Mouse (Mus musculus) lung, adult 2 months (tissue): Measurements from ENCODE around the gene Mtus2. TPM values are rescaled to one million over a fixed set of nuclear protein-coding genes. Genes with fewer than 3 reads are reported as not detected.

Experiments used
- DNase-seq: peaks from one replicate; pipeline ENCODE4 v3.0.0; 2022
- H3K4me1 ChIP-seq: fragments of 200-500 bp; 2 replicates; pipeline ENCODE4 v1.6.1; 2011; ENCODE audit warnings: low read length; ENCODE audit not compliant: control insufficient read depth, insufficient read depth
- H3K4me3 ChIP-seq: fragments of 200-500 bp; replicated peaks from 2 replicates; pipeline ENCODE3; 2011; ENCODE audit warnings: low read depth, mild to moderate bottlenecking, control low read depth, low read length; ENCODE audit errors: extremely low read depth
- CTCF ChIP-seq: fragments of 200-500 bp; IDR thresholded peaks from 2 replicates; pipeline ENCODE4 v1.5.1; 2011; ENCODE audit warnings: mild to moderate bottlenecking, low read length, control low read depth; ENCODE audit not compliant: insufficient read depth
- POLR2A ChIP-seq: fragments of 200-500 bp; IDR thresholded peaks from 2 replicates; pipeline ENCODE4 v1.6.1; 2011; ENCODE audit warnings: low read depth, mild to moderate bottlenecking, control low read depth, low read length, borderline replicate concordance; ENCODE audit errors: extremely low read depth
- WGBS: fragments of 180-500 bp; shearing (Covaris S2); methylation state at CpG from one replicate; pipeline ENCODE4 v1.1.7; 2018; 5-methylcytosine and 5-hydroxymethylcytosine counted together
- polyA plus RNA-seq: library from polyadenylated mRNA; depleted of rRNA; stranded (reverse); fragments of >200 nt; gene quantifications from 2 replicates; pipeline ENCODE4 v1.2.3, GENCODE M21; 2012

Mtus2 gene
- polyA plus RNA-seq, 1 experiment = 4.7 TPM

DNA sequence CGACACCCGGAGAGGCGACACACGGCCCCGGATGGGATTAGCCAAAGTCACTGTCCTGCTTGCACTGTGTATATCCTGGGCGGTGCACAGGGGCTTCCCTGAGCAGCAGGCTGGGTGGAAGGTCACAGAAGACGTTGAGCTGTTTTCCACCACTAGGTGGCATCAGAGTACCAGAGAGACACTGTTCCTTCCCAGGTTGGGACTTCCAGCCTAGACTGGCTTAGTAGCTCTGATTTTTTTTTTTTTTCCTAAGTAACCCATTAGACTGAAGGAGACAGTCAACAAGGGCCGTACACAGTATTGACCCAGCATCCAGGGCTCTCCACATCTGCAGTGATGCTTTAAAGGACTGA, 375.5 kb downstream of the Mtus2 start:
- Histone ChIP-seq H3K4me3 (no peak overlapping the region), H3K4me1 (no peaks in the 10 kb centered on the region)
- peak; percentile 65 for DNase-seq
- 19% methylated on average over 8 of the region's 8 CpGs for WGBS
- TF ChIP-seq POLR2A = no peak
- TF ChIP-seq CTCF = peak; percentile 91

DNA sequence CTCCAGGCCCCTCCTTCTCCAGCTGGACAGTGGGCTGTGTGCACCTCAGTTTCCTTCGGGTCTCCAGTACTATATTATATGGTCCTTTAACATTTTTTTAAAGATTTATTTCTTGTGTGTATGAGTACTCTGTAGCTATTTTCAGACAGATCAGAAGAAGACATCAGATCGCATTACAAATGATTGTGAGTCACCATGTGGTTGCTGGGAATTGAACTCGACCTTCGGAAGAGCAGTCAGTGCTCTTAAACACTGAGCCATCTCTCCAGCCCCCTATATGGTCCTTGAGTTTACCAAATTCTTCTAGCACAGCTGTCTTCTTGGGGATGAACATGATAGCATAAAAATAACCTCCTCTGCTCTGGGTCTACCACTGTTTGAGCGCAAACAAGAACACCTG, 382.0 kb downstream of the Mtus2 start:
- TF ChIP-seq POLR2A (no peak), CTCF (no peak)
- WGBS = 93% methylated on average over 5 of the region's 5 CpGs
- H3K4me3 ChIP-seq = no peak overlapping the region
- peaks cover 5% of the 10 kb centered on the region for H3K4me1 ChIP-seq
- DNase-seq = no peak

DNA sequence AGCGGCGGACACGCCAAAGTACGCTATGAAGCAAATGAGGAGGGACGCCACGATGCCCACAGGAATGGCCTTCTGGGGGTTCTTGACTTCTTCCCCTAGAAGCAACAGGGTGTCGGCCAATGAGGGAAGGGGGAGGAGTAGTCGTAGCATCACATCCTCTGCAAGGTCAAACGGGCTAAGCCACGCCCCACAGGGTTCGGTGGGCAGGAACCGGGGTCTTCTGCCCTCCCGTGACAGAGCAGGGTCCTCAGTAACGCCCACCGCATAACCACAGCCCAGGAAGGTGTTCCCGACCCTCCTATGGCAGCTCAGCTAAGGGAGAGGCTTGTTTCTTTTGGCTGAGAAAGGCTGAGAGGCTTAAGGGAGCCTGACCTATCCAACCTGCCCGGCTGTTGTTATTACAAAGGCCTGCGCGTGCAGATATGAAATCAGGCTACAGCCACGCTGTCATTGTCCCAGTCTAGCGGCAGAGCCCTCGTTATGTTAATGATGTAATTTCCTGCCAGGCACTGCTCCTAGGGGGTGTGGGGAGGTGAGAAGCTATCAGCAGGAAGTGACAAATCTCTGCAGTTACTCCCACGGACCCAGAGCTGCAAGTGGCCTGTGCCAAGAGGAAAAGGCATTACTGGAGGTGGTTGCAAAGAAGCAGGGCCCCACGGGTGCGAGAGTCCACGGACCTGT, 385.1 kb downstream of the Mtus2 start:
- Histone ChIP-seq H3K4me3 (peak overlapping the region; percentile 56), H3K4me1 (peaks cover 5% of the 10 kb centered on the region)
- no peak for TF ChIP-seq CTCF
- no peak for TF ChIP-seq POLR2A
- no peak for DNase-seq
- WGBS = 27% methylated on average over 26 of the region's 26 CpGs

DNA sequence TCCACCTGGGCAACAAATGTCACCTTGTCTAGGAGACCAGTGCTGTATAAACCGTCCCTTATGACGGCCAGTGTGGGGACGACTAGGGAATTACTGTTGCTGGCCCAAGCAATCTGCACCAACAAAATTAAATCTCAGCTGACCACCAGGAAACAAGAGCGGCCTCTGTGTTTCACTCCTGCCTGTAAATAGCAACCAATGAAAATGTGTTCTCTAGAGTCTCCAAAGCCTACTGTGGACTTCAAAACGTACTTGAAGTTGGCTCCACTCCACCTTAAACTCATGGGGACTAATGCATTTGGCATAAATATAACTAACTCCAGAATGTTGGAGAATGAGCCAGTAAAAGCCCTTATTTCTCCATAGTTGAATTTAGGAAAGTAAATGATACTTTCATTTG, 387.3 kb downstream of the Mtus2 start:
- TF ChIP-seq CTCF = no peak
- 70% methylated on average over 5 of the region's 5 CpGs for WGBS
- DNase-seq = no peak
- Histone ChIP-seq H3K4me3 (no peak overlapping the region), H3K4me1 (peaks cover 5% of the 10 kb centered on the region)

DNA sequence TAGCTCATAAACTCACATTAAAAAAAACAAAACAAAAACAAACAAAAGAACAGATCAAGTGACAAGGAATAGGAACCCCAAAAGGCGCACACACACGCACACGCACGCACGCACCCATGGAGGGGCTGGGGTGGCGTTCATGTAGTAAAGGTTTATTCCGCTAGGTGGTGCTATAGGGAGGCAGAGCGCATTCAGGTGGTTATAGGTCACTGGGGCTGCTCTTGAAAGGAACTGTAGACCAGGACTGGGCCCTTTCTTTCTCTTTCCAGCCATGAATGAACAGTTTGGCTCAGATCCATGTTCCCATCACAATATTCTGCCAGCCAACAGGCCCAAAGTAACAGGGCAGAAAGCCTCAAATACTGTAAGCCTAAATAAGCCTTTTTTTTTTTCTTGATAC, 389.4 kb downstream of the Mtus2 start:
- Histone ChIP-seq H3K4me3 (no peak overlapping the region), H3K4me1 (peaks cover 5% of the 10 kb centered on the region)
- TF ChIP-seq POLR2A = no peak
- TF ChIP-seq CTCF = 0 out of 2 replicates have a peak, but pooled peaks have one; percentile 20
- WGBS = 95% methylated on average over 8 of the region's 8 CpGs
- DNase-seq = no peak

DNA sequence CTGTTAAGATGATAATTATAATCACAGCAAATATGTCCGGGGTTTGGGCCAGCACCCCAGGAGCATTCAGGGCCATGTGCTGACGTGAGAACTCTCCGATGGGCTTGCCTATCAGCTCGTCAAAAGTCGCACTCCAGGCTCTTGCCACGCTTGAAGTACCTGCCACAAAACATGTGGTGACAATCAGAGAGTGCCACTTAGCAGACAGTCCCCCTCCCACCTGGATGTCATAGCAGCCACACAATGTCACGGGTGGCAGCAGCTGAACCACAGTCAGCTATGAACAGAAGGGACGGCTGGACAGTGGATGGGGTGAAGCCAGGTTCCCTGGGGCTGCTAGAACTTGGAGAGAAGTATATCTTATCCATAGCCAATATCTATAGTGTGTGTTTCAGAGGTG, 391.0 kb downstream of the Mtus2 start:
- H3K4me1 ChIP-seq = no peaks in the 10 kb centered on the region; the same call in 1 of the 2 replicates
- no peak overlapping the region for H3K4me3 ChIP-seq
- no peak for TF ChIP-seq CTCF
- TF ChIP-seq POLR2A = no peak
- no peak for DNase-seq
- WGBS = 88% methylated on average over 8 of the region's 8 CpGs

DNA sequence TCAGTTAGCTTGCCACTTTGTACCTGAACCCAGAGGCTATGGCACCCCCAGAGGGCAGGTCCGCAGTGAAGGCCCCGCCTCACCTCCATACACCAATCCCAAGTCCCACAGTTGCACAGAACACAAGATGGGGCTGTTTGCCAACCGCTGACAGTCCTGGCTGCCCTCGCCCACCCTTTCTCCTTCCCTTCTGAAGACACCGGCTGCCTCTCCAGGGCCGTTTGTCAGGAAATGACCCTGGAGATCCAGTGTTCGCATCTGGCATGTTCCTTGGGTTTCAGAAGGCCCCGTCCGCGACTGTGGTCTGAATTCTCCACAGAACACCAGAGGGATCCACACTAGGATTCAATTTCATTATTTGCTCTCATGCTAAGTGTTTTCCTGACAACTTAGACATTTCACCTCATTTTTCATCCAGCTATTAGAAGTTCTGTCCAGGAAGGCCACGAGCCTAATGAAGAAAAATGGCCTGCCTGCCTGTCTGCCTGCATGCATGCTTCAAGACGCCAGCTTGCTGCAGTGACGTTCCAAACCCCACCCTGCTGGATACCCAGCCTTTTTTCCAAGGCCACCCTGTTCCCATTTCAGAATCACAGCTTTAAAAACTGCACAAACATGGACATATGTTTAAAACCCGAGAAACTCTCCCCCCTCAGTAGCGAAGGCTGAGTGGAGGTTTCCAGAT, 392.3 kb downstream of the Mtus2 start:
- DNase-seq = no peak
- TF ChIP-seq POLR2A = no peak
- TF ChIP-seq CTCF = no peak
- H3K4me1 ChIP-seq = no peaks in the 10 kb centered on the region
- 53% methylated on average over 15 of the region's 15 CpGs for WGBS
- H3K4me3 ChIP-seq = no peak overlapping the region

DNA sequence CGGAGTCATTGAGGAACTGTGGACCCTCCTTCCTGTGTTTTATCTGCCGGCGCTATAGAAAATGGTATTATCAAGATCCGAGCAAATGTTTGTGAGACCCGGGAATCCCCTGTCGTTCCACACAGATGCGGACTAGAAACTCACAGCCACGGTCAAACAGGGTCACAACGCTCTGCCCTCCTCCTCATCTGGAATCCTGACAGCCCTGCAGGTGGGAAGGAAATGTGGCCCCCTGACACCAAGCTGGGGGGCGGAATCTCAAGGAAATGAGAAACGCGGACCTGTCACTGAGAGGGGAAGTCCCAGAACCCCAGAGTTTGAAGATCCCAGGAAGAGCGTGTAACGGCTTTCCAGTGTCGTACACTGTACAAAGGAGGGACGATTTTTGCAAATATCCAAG, 396.3 kb downstream of the Mtus2 start:
- Histone ChIP-seq H3K4me3 (no peak overlapping the region), H3K4me1 (no peaks in the 10 kb centered on the region)
- no peak for TF ChIP-seq CTCF
- TF ChIP-seq POLR2A = no peak
- no peak for DNase-seq
- WGBS = 51% methylated on average over 16 of the region's 16 CpGs

DNA sequence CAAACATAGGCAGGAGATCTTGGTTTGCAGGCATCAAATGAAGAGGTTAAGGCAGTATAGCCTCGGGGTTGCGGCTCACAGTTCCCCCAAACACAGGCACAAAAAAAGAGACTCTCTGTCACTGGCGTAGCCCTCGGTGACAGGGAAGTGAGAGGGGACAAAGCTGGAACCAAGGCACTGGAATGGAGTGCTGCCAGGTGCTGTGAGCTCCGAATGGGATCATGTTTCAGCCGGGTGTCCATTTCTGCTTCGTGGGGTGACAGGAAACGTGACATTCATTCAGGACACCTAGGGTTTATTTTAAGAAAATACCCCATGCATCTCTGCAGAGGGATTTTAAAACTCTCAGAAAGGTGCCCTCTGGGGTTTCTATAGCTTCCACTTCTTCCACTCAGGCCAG, 397.4 kb downstream of the Mtus2 start:
- DNase-seq = no peak
- no peak for TF ChIP-seq POLR2A
- no peak for TF ChIP-seq CTCF
- no peak overlapping the region for H3K4me3 ChIP-seq
- WGBS = 61% methylated on average over 8 of the region's 8 CpGs
- H3K4me1 ChIP-seq = no peaks in the 10 kb centered on the region

DNA sequence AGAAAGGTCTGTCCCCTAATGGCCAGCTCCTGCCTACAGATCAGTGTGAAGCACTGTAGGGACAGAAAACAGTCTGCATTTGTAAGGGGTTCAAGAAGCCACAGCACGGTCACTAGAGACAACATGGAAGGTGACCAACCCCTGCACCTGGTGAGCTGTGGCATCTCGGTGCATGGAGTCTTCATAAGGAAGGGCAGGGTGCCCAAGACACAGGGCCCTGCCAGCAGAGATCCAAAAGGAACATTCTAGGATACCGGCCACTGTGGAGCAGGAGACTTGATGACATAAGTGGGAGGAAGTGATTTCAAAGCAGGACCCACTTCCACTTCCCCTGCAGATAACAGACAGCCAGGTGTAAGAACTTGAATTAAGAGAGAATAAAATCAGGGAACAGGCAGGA, 398.7 kb downstream of the Mtus2 start:
- no peak overlapping the region for H3K4me3 ChIP-seq
- peaks cover under 1% of the 10 kb centered on the region; the same call in 1 of the 2 replicates for H3K4me1 ChIP-seq
- DNase-seq = no peak
- no peak for TF ChIP-seq POLR2A
- TF ChIP-seq CTCF = no peak
- WGBS = 72% methylated on average over 3 of the region's 3 CpGs
